Mouse (Mus musculus) MEL (cell line): ENCODE results near the gene Trim5. TPM values are rescaled to one million over a fixed set of nuclear protein-coding genes. Genes with fewer than 3 reads are reported as not detected.

ENCODE experiments used
- DNase-seq: peaks from one replicate; pipeline ENCODE4 v3.0.0; 2011; ENCODE audit warnings: low read depth, low spot score
- H3K27ac ChIP-seq: 2 replicates; pipeline ENCODE4 v1.5.1; 2012; ENCODE audit warnings: low read depth, mild to moderate bottlenecking, control low read depth, low read length, moderate library complexity; ENCODE audit not compliant: control insufficient read depth
- H3K27me3 ChIP-seq, 2 experiments: fragments of 150-350 bp in 1 of 2; sonication (generic) in 1 of 2; 2 replicates each; pipeline ENCODE4 v1.6.1; 2012; ENCODE audit warnings: low read length in 2 of 2, mild to moderate bottlenecking in 2 of 2, improper control_type of control experiment in 1 of 2, moderate library complexity in 1 of 2; ENCODE audit not compliant: insufficient read depth in 2 of 2, control insufficient read depth in 1 of 2
- H3K36me3 ChIP-seq, 2 experiments: 2 replicates each; pipeline ENCODE4 v1.6.1; 2012 to 2014; ENCODE audit warnings: low read length in 2 of 2, improper control_type of control experiment in 1 of 2, inconsistent platforms in 1 of 2, mild to moderate bottlenecking in 1 of 2; ENCODE audit not compliant: insufficient read depth in 2 of 2, control insufficient read depth in 1 of 2
- H3K4me1 ChIP-seq, 2 experiments: fragments of 150-350 bp in 1 of 2; sonication (generic) in 1 of 2; 2 replicates each; pipeline ENCODE4 v1.6.1; 2012; ENCODE audit warnings: low read length in 2 of 2, improper control_type of control experiment in 1 of 2, mild to moderate bottlenecking in 1 of 2; ENCODE audit not compliant: insufficient read depth in 2 of 2, control insufficient read depth in 1 of 2
- H3K4me3 ChIP-seq, 2 experiments: fragments of 150-350 bp in 1 of 2; sonication (generic) in 1 of 2; 2 replicates each; pipeline ENCODE4 v1.5.1; 2012; ENCODE audit warnings: low read depth in 2 of 2, low read length in 2 of 2, mild to moderate bottlenecking in 2 of 2, moderate library complexity in 2 of 2, control low read depth in 1 of 2, improper control_type of control experiment in 1 of 2; ENCODE audit not compliant: control insufficient read depth in 1 of 2, insufficient read depth in 1 of 2
- H3K79me2 ChIP-seq: 2 replicates; pipeline ENCODE4 v1.6.1; 2012; ENCODE audit warnings: mild to moderate bottlenecking, low read length, moderate library complexity; ENCODE audit not compliant: control insufficient read depth, poor library complexity, insufficient read depth
- H3K9ac ChIP-seq: 2 replicates; pipeline ENCODE4 v1.6.1; 2012; ENCODE audit warnings: low read depth, mild to moderate bottlenecking, control low read depth, low read length, moderate library complexity; ENCODE audit not compliant: control insufficient read depth, poor library complexity, severe bottlenecking
- H3K9me3 ChIP-seq: fragments of 150-350 bp; sonication (generic); replicated peaks from 2 replicates; pipeline ENCODE4 v1.6.1; 2012; ENCODE audit warnings: mild to moderate bottlenecking, low read length, improper control_type of control experiment, moderate library complexity; ENCODE audit not compliant: insufficient read depth
- EP300 ChIP-seq, 2 experiments: IDR thresholded peaks; 2 replicates each; pipeline ENCODE4 v1.6.1; 2011; ENCODE audit warnings: improper control_type of control experiment in 2 of 2, low read length in 2 of 2, low read depth in 1 of 2, mild to moderate bottlenecking in 1 of 2
- GABPA ChIP-seq: IDR thresholded peaks from 2 replicates; pipeline ENCODE4 v1.6.1; 2012; ENCODE audit warnings: low read depth, mild to moderate bottlenecking, inconsistent platforms, low read length, improper control_type of control experiment, moderate library complexity
- MAX ChIP-seq: IDR thresholded peaks from 2 replicates; pipeline ENCODE4 v1.6.1; 2011; ENCODE audit warnings: low read length, improper control_type of control experiment
- MEF2A ChIP-seq: IDR thresholded peaks from 2 replicates; pipeline ENCODE4 v1.6.1; 2014; ENCODE audit warnings: low read depth, mild to moderate bottlenecking, inconsistent platforms, low read length, improper control_type of control experiment; ENCODE audit not compliant: poor library complexity, insufficient replicate concordance, severe bottlenecking; ENCODE audit errors: extremely low read depth
- RCOR1 ChIP-seq: IDR thresholded peaks from 2 replicates; pipeline ENCODE4 v1.6.1; 2012; ENCODE audit warnings: low read depth, mild to moderate bottlenecking, inconsistent platforms, low read length, improper control_type of control experiment
- USF1 ChIP-seq: IDR thresholded peaks from 2 replicates; pipeline ENCODE4 v1.6.1; 2014; ENCODE audit warnings: low read depth, mild to moderate bottlenecking, inconsistent platforms, low read length, improper control_type of control experiment, moderate library complexity
- USF2 ChIP-seq, 2 experiments: IDR thresholded peaks; 2 replicates each; pipeline ENCODE4 v1.6.1; 2011 to 2012; ENCODE audit warnings: improper control_type of control experiment in 2 of 2, low read length in 2 of 2, borderline replicate concordance in 1 of 2, inconsistent platforms in 1 of 2, low read depth in 1 of 2, mild to moderate bottlenecking in 1 of 2; ENCODE audit not compliant: insufficient read depth in 1 of 2
- polyA plus RNA-seq, 2 experiments: library from polyadenylated mRNA; stranded (reverse) in 1 of 2; unstranded in 1 of 2; fragments of >175 nt in 1 of 2; fragments of >200 nt in 1 of 2; gene quantifications; 2 replicates each; pipeline versions ENCODE4 v1.2.1 to v1.2.4; 2012; ENCODE audit warnings: low replicate concordance in 2 of 2, low read depth in 1 of 2; ENCODE audit not compliant: insufficient read length in 2 of 2, insufficient read depth in 1 of 2, missing spikeins in 1 of 2
- total RNA-seq: library from RNA; depleted of rRNA; stranded (reverse); fragments of 300-350 nt; gene quantifications from 2 replicates; pipeline ENCODE4 v1.2.3, GENCODE M21; 2012; rRNA removed

Gene Trim5
- total and polyA plus RNA-seq, 3 experiments, result 0.11 TPM; not detected in 2

- no peak overlapping the region for H3K9ac ChIP-seq
- H3K9me3 ChIP-seq, result no peaks in the 10 kb centered on the region
- no peaks in the 10 kb centered on the region for H3K79me2 ChIP-seq
- no peak for DNase-seq
- TF ChIP-seq GABPA (no peak), USF1 (no peak), MEF2A (no peak), USF2 (IDR thresholded peaks at IDR 0.05; ENCODE audit: borderline replicate concordance in 1 of 2, insufficient read depth in 1 of 2, low read depth in 1 of 2, low read length in 2 of 2) (no peak), EP300 (IDR thresholded peaks at IDR 0.05; ENCODE audit: low read depth in 1 of 2, low read length in 2 of 2) (no peak), RCOR1 (no peak), MAX (no peak)
- H3K27me3 ChIP-seq, result no peaks in the 10 kb centered on the region; a peak in 1 of 4 replicates
- no peak overlapping the region for H3K27ac ChIP-seq
- no peaks in the 10 kb centered on the region for H3K36me3 ChIP-seq
- H3K4me1 ChIP-seq, result no peaks in the 10 kb centered on the region
- H3K4me3 ChIP-seq, result no peak overlapping the region
Measured at GRCm38 (mm10) chr7:104216011-104216535, 71.8 kb downstream of the Trim5 start.

Other genes with a start within 250 kb of the Trim5 start
- gene Olfr642, start 235.4 kb downstream of the Trim5 start, total RNA-seq, result not detected in 2 replicates
- gene Olfr642, start 235.4 kb downstream of the Trim5 start, polyA plus RNA-seq, result not detected
- not detected in 2 replicates for gene 4930516K23Rik, start 226.6 kb downstream of the Trim5 start, total RNA-seq
- gene 4930516K23Rik, start 226.6 kb downstream of the Trim5 start, polyA plus RNA-seq, result not detected
- not detected in 2 replicates for gene Olfr644, start 216.2 kb downstream of the Trim5 start, total RNA-seq
- gene Olfr644, start 216.2 kb downstream of the Trim5 start, polyA plus RNA-seq, result not detected
- not detected in 2 replicates for gene Olfr645, start 202.6 kb downstream of the Trim5 start, total RNA-seq
- gene Olfr645, start 202.6 kb downstream of the Trim5 start, polyA plus RNA-seq, result not detected
- gene Olfr646, start 183.2 kb downstream of the Trim5 start, total RNA-seq, result not detected in 2 replicates
- gene Olfr646, start 183.2 kb downstream of the Trim5 start, polyA plus RNA-seq, result not detected
- gene Ubqln5, start 158.3 kb downstream of the Trim5 start, total RNA-seq, result not detected in 2 replicates
- gene Ubqln5, start 158.3 kb downstream of the Trim5 start, polyA plus RNA-seq, result not detected
- gene Olfr643, start 150.7 kb downstream of the Trim5 start, total RNA-seq, result not detected in 2 replicates
- not detected for gene Olfr643, start 150.7 kb downstream of the Trim5 start, polyA plus RNA-seq
- not detected in 2 replicates for gene Ubqln3, start 144.8 kb downstream of the Trim5 start, total RNA-seq
- gene Ubqln3, start 144.8 kb downstream of the Trim5 start, polyA plus RNA-seq, result not detected
- gene Ubqlnl, start 137.5 kb downstream of the Trim5 start, total RNA-seq, result not detected in 2 replicates
- gene Ubqlnl, start 137.5 kb downstream of the Trim5 start, polyA plus RNA-seq, result not detected
- not detected in 2 replicates for gene Olfm5, start 123.3 kb downstream of the Trim5 start, total RNA-seq
- gene Olfm5, start 123.3 kb downstream of the Trim5 start, polyA plus RNA-seq, result not detected
- gene Olfr648, start 104.7 kb downstream of the Trim5 start, total RNA-seq, result not detected in 2 replicates
- gene Olfr648, start 104.7 kb downstream of the Trim5 start, polyA plus RNA-seq, result not detected
- not detected in 2 replicates for gene Olfr649, start 92.1 kb downstream of the Trim5 start, total RNA-seq
- not detected for gene Olfr649, start 92.1 kb downstream of the Trim5 start, polyA plus RNA-seq
- gene Trim6, start 69.3 kb downstream of the Trim5 start, total RNA-seq, result not detected in 2 replicates
- 1 to 10 TPM in 1 of 2 experiments, not detected in 1; 4.1 TPM for gene Trim6, start 69.3 kb downstream of the Trim5 start, polyA plus RNA-seq
- 0.23 and 0.42 TPM in 2 replicates for gene Trim34a, start 43.6 kb downstream of the Trim5 start, total RNA-seq
- gene Trim34a, start 43.6 kb downstream of the Trim5 start, polyA plus RNA-seq, result under 1 TPM in 1 of 2 experiments, not detected in 1; 0.58 TPM
- not detected in 2 replicates for gene Trim12a, start 27.4 kb upstream of the Trim5 start, total RNA-seq
- under 1 TPM in 1 of 2 experiments, not detected in 1; 0.14 TPM for gene Trim12a, start 27.4 kb upstream of the Trim5 start, polyA plus RNA-seq
- 0.42 and 0.69 TPM in 2 replicates for gene Trim34b, start 41.4 kb upstream of the Trim5 start, total RNA-seq
- gene Trim34b, start 41.4 kb upstream of the Trim5 start, polyA plus RNA-seq, result under 1 TPM in 1 of 2 experiments, not detected in 1; 0.74 TPM
- gene Trim12c, start 65.3 kb upstream of the Trim5 start, total RNA-seq, result 4.8 and 5.0 TPM in 2 replicates
- 1 to 10 TPM in 1 of 2 experiments, not detected in 1; 6.9 TPM for gene Trim12c, start 65.3 kb upstream of the Trim5 start, polyA plus RNA-seq
- gene Trim30b, start 81.8 kb upstream of the Trim5 start, total RNA-seq, result not detected in 2 replicates
- gene Trim30b, start 81.8 kb upstream of the Trim5 start, polyA plus RNA-seq, result under 1 TPM in 1 of 2 experiments, not detected in 1; 0.04 TPM
- gene Trim30c, start 112.7 kb upstream of the Trim5 start, total RNA-seq, result 0.12 and 0.13 TPM in 2 replicates
- not detected for gene Trim30c, start 112.7 kb upstream of the Trim5 start, polyA plus RNA-seq
- gene Trim30a, start 177.1 kb upstream of the Trim5 start, total RNA-seq, result 1.1 and 1.7 TPM in 2 replicates
- under 1 TPM in 1 of 2 experiments, not detected in 1; 0.45 TPM for gene Trim30a, start 177.1 kb upstream of the Trim5 start, polyA plus RNA-seq
- gene Trim30d, start 219.8 kb upstream of the Trim5 start, total RNA-seq, result not detected in 2 replicates
- gene Trim30d, start 219.8 kb upstream of the Trim5 start, polyA plus RNA-seq, result not detected